Mouse (Mus musculus): ENCODE results near the gene Man1a2. TPM values are rescaled to one million over a fixed set of nuclear protein-coding genes. Genes with fewer than 3 reads are reported as not detected.

The Man1a2 gene
- total RNA-seq, 1 experiment from 2014 or later: 97.1 TPM

GRCm38 (mm10) chr3:100522671-100523070 lies 162.6 kb downstream of the Man1a2 start:
- ATAC-seq (ENCODE audit: extremely low read depth, insufficient number of reproducible peaks, low FRiP score, poor library complexity, severe bottlenecking): no peak

- ATAC-seq (ENCODE audit: extremely low read depth, insufficient number of reproducible peaks, low FRiP score, poor library complexity, severe bottlenecking): no peak
These were observed 163.7 kb downstream of the Man1a2 start for GRCm38 (mm10) chr3:100521626-100522025.

GRCm38 (mm10) chr3:100515754-100516141 lies 169.6 kb downstream of the Man1a2 start:
- ATAC-seq (ENCODE audit: extremely low read depth, insufficient number of reproducible peaks, low FRiP score, poor library complexity, severe bottlenecking): peak; percentile 20; the same call in 1 of the 2 replicates

GRCm38 (mm10) chr3:100515093-100515753 lies 170.1 kb downstream of the Man1a2 start:
- ATAC-seq (ENCODE audit: extremely low read depth, insufficient number of reproducible peaks, low FRiP score, poor library complexity, severe bottlenecking): peak; percentile 14; the same call in 1 of the 2 replicates

Other genes starting within 250 kb of the Man1a2 start
- gene Tent5c, start 196.2 kb downstream of the Man1a2 start, total RNA-seq (2017): 107 and 110 TPM in 2 replicates
- gene Vtcn1, start 140.0 kb upstream of the Man1a2 start, total RNA-seq (2017): 0.23 TPM in 1 of 2 replicates, not detected in the other
- gene Trim45, start 236.7 kb upstream of the Man1a2 start, total RNA-seq (2017): 2.2 and 3.1 TPM in 2 replicates